In the genomic region with DNA sequence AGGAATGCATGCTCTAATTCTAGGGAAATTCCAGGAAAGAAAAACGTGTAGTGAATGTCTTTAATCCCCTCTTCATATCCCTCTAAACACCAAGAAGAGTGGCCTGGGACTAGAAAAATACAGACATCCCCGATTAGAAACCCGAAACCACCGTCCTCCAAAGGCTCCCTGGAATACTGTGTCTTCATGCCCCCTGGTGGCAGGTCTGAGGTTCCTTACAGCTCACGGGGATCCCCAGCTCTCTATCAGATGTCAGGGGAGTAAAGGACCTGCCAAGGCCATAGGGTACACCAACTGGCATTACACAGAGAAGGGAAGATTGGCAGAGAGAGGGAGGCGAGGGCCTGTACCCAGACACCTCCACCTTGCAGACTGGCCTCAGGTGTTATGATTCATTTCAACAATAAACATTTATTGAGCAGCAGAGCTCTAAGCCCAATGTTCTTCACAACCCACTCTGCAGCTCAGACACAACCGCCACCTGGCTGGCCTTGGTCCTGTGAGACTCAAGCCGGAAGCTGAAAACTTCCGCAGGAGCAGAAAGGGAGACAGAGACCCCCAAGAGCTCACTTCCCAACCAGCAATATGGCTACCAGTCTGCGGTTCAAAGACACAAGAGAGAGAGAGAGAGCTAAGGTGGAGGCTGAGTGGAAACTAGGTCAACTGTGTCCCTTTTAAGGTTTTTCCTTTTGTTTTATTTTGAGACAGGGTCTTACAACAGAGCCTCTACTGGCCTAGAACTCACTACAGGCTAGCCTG, we compare ENCODE assay signal across 8 mouse cellular contexts. TPM values are rescaled to one million over a fixed set of nuclear protein-coding genes. Genes with fewer than 3 reads are reported as not detected.
A peak's percentile ranks its signal among the peaks of the same experiment; 100 is the strongest.
DNase-seq lines count a peak whose midpoint lies in the region; ATAC-seq and TF ChIP-seq lines count a peak whose summit lies in the region.

No protein-coding gene starts in this region.

- H3K27ac ChIP-seq in forebrain, embryonic 10.5 days: no peak overlapping the region
- no peak overlapping the region for H3K27ac ChIP-seq in forebrain, embryonic 12.5 days
- H3K27ac ChIP-seq in forebrain, postnatal 0 days (ENCODE audit: low read depth, low read length): no peak overlapping the region
- no peak overlapping the region for H3K27ac ChIP-seq in liver, postnatal 0 days (ENCODE audit: low read depth)
- no peak overlapping the region for H3K27ac ChIP-seq in stomach, embryonic 14.5 days (ENCODE audit: low read length)

- peaks cover 24% of the 10 kb centered on the region for H3K4me1 ChIP-seq in forebrain, embryonic 10.5 days
- peaks cover 18% of the 10 kb centered on the region for H3K4me1 ChIP-seq in forebrain, embryonic 12.5 days
- H3K4me1 ChIP-seq in forebrain, postnatal 0 days (ENCODE audit: insufficient read depth): peaks cover under 1% of the 10 kb centered on the region
- H3K4me1 ChIP-seq in liver, postnatal 0 days (ENCODE audit: insufficient read depth): no peaks in the 10 kb centered on the region
- peaks cover 35% of the 10 kb centered on the region for H3K4me1 ChIP-seq in stomach, embryonic 14.5 days (ENCODE audit: control insufficient read depth, insufficient read depth, low read length)

- H3K9me3 ChIP-seq in forebrain, embryonic 10.5 days: no peaks in the 10 kb centered on the region
- no peaks in the 10 kb centered on the region for H3K9me3 ChIP-seq in forebrain, embryonic 12.5 days
- no peaks in the 10 kb centered on the region for H3K9me3 ChIP-seq in forebrain, postnatal 0 days (ENCODE audit: low read length)
- no peaks in the 10 kb centered on the region for H3K9me3 ChIP-seq in liver, postnatal 0 days (ENCODE audit: low read length)
- no peaks in the 10 kb centered on the region for H3K9me3 ChIP-seq in stomach, embryonic 14.5 days (ENCODE audit: control insufficient read depth, low read depth, low read length)

- TF ChIP-seq POLR2A in brain, embryonic 14.5 days (IDR thresholded peaks at IDR 0.05; ENCODE audit: borderline replicate concordance, extremely low read depth, insufficient read depth, insufficient read length, poor library complexity, severe bottlenecking): no peak

- TF ChIP-seq CTCF in brain, embryonic 14.5 days (IDR thresholded peaks at IDR 0.05; ENCODE audit: borderline replicate concordance, extremely low read depth, insufficient read depth, insufficient read length): peak; percentile 76
- peak; percentile 79 for TF ChIP-seq CTCF in forebrain, postnatal 0 days (IDR thresholded peaks at IDR 0.05; ENCODE audit: low read depth)
- peak; percentile 80 for TF ChIP-seq CTCF in liver, postnatal 0 days (IDR thresholded peaks at IDR 0.05; ENCODE audit: low read depth)

- no peak for TF ChIP-seq EP300 in liver, postnatal 0 days (IDR thresholded peaks at IDR 0.05; ENCODE audit: low read depth)

- peak; percentile 47 for DNase-seq in forebrain, embryonic 10.5 days (ENCODE audit: extremely low spot score, low spot score)
- DNase-seq in B cell, adult 2 months: peak; percentile 68 to 76
- peak; percentile 71 for DNase-seq in brain, embryonic 14.5 days (ENCODE audit: low read depth)
- peak; percentile 65 for DNase-seq in forebrain, postnatal 0 days
- peak; percentile 77 for DNase-seq in kidney, adult 18-20 months
- DNase-seq in liver, postnatal 0 days: peak; percentile 74

- H3K27me3 ChIP-seq in forebrain, embryonic 10.5 days (ENCODE audit: poor library complexity, severe bottlenecking): peaks cover 12% of the 10 kb centered on the region
- peaks cover 2% of the 10 kb centered on the region; the same call in 1 of the 2 replicates for H3K27me3 ChIP-seq in forebrain, embryonic 12.5 days
- H3K27me3 ChIP-seq in forebrain, postnatal 0 days (ENCODE audit: insufficient read depth, low read length): no peaks in the 10 kb centered on the region
- H3K27me3 ChIP-seq in liver, postnatal 0 days (ENCODE audit: insufficient read depth, low read length): peaks cover 4% of the 10 kb centered on the region; the same call in 1 of the 2 replicates
- no peaks in the 10 kb centered on the region for H3K27me3 ChIP-seq in stomach, embryonic 14.5 days (ENCODE audit: control insufficient read depth, insufficient read depth, low read length)

- peaks cover 22% of the 10 kb centered on the region for H3K36me3 ChIP-seq in forebrain, embryonic 10.5 days (replicated peaks)
- H3K36me3 ChIP-seq in forebrain, embryonic 12.5 days (replicated peaks): no peaks in the 10 kb centered on the region
- no peaks in the 10 kb centered on the region; the same call in 1 of the 2 replicates for H3K36me3 ChIP-seq in forebrain, postnatal 0 days (ENCODE audit: insufficient read depth)
- H3K36me3 ChIP-seq in liver, postnatal 0 days (replicated peaks; ENCODE audit: insufficient read depth, low read length): no peaks in the 10 kb centered on the region
- H3K36me3 ChIP-seq in stomach, embryonic 14.5 days (ENCODE audit: control insufficient read depth, insufficient read depth, low read length): peaks cover 17% of the 10 kb centered on the region

- no peak overlapping the region for H3K4me3 ChIP-seq in forebrain, embryonic 10.5 days
- no peak overlapping the region for H3K4me3 ChIP-seq in forebrain, embryonic 12.5 days (replicated peaks)
- no peak overlapping the region for H3K4me3 ChIP-seq in forebrain, postnatal 0 days (ENCODE audit: low read depth, low read length)
- no peak overlapping the region for H3K4me3 ChIP-seq in liver, postnatal 0 days (ENCODE audit: low read depth, low read length)
- H3K4me3 ChIP-seq in stomach, embryonic 14.5 days (ENCODE audit: low read depth, low read length): no peak overlapping the region

- H3K4me2 ChIP-seq in forebrain, embryonic 12.5 days: no peak overlapping the region
- no peak overlapping the region for H3K4me2 ChIP-seq in forebrain, postnatal 0 days (ENCODE audit: low read depth)
- H3K4me2 ChIP-seq in liver, postnatal 0 days (ENCODE audit: low read depth, low read length): no peak overlapping the region
- H3K4me2 ChIP-seq in stomach, embryonic 14.5 days (replicated peaks; ENCODE audit: low read depth, low read length): no peak overlapping the region

- 48% methylated on average over 10 of the region's 10 CpGs for WGBS in forebrain, embryonic 10.5 days
- WGBS in forebrain, embryonic 12.5 days: 40% methylated on average over 10 of the region's 10 CpGs
- WGBS in forebrain, postnatal 0 days: 44% methylated on average over 10 of the region's 10 CpGs
- 36% methylated on average over 10 of the region's 10 CpGs for WGBS in liver, postnatal 0 days (ENCODE audit: insufficient replicate concordance)
- 37% methylated on average over 10 of the region's 10 CpGs for WGBS in stomach, embryonic 14.5 days

- no peak for ATAC-seq in forebrain, embryonic 12.5 days (ENCODE audit: low FRiP score)
- ATAC-seq in forebrain, postnatal 0 days: peak; percentile 73
- ATAC-seq in liver, postnatal 0 days: 0 out of 2 replicates have a peak, but pooled peaks have one; percentile 41
- 0 out of 2 replicates have a peak, but pooled peaks have one; percentile 39 for ATAC-seq in stomach, embryonic 14.5 days (ENCODE audit: insufficient number of reproducible peaks, insufficient read depth, low FRiP score, low read depth)

- H3K9ac ChIP-seq in forebrain, embryonic 12.5 days: no peak overlapping the region
- no peak overlapping the region for H3K9ac ChIP-seq in forebrain, postnatal 0 days
- no peak overlapping the region for H3K9ac ChIP-seq in liver, postnatal 0 days (replicated peaks)
- no peak overlapping the region for H3K9ac ChIP-seq in stomach, embryonic 14.5 days (replicated peaks; ENCODE audit: low read depth, low read length)

RNA-seq across cellular contexts. Expression of a gene that starts 6.4 kb away (rescaled TPM):
- 18.7 and 20.5 TPM in 2 replicates for polyA plus RNA-seq in forebrain, embryonic 10.5 days (2016; fragmentation: Nextera tagmentation; extraction: Ambion mirVana)
- polyA plus RNA-seq in forebrain, embryonic 12.5 days (2016; fragmentation: Nextera tagmentation; extraction: Ambion mirVana): 15.9 and 18.9 TPM in 2 replicates
- polyA plus RNA-seq in brain, embryonic 14.5 days (2012; rRNA removed): 20.2 and 21.1 TPM in 2 replicates
- total RNA-seq in forebrain, postnatal 0 days (2014; rRNA removed): 16.8 and 27.1 TPM in 2 replicates
- 17.9 and 19.8 TPM in 2 replicates for polyA plus RNA-seq in forebrain, postnatal 0 days (2015; fragmentation: Nextera tagmentation; extraction: Ambion mirVana)
- polyA plus RNA-seq in liver, postnatal 0 days (2015; fragmentation: Nextera tagmentation; extraction: Ambion mirVana): 3.4 and 4.6 TPM in 2 replicates
- 68.0 and 68.9 TPM in 2 replicates for polyA plus RNA-seq in stomach, embryonic 14.5 days (2014; fragmentation: Nextera tagmentation; extraction: Ambion mirVana)

RNA-seq across cellular contexts. Expression of a gene that starts 7.2 kb away (rescaled TPM):
- polyA plus RNA-seq in forebrain, embryonic 10.5 days (2016; fragmentation: Nextera tagmentation; extraction: Ambion mirVana): 37.5 and 37.6 TPM in 2 replicates
- 27.0 and 32.1 TPM in 2 replicates for polyA plus RNA-seq in forebrain, embryonic 12.5 days (2016; fragmentation: Nextera tagmentation; extraction: Ambion mirVana)
- 25.0 and 32.8 TPM in 2 replicates for polyA plus RNA-seq in brain, embryonic 14.5 days (2012; rRNA removed)
- total RNA-seq in forebrain, postnatal 0 days (2014; rRNA removed): 18.1 and 34.6 TPM in 2 replicates
- polyA plus RNA-seq in forebrain, postnatal 0 days (2015; fragmentation: Nextera tagmentation; extraction: Ambion mirVana): 23.3 and 23.4 TPM in 2 replicates
- 7.4 and 9.0 TPM in 2 replicates for polyA plus RNA-seq in liver, postnatal 0 days (2015; fragmentation: Nextera tagmentation; extraction: Ambion mirVana)
- 106 and 108 TPM in 2 replicates for polyA plus RNA-seq in stomach, embryonic 14.5 days (2014; fragmentation: Nextera tagmentation; extraction: Ambion mirVana)

RNA-seq across cellular contexts. Expression of a gene that starts 10.7 kb away (rescaled TPM):
- 27.2 and 29.1 TPM in 2 replicates for polyA plus RNA-seq in forebrain, embryonic 10.5 days (2016; fragmentation: Nextera tagmentation; extraction: Ambion mirVana)
- 37.6 and 40.5 TPM in 2 replicates for polyA plus RNA-seq in forebrain, embryonic 12.5 days (2016; fragmentation: Nextera tagmentation; extraction: Ambion mirVana)
- polyA plus RNA-seq in brain, embryonic 14.5 days (2012; rRNA removed): 69.6 and 94.2 TPM in 2 replicates
- 76.6 and 106 TPM in 2 replicates for total RNA-seq in forebrain, postnatal 0 days (2014; rRNA removed)
- 59.4 and 67.0 TPM in 2 replicates for polyA plus RNA-seq in forebrain, postnatal 0 days (2015; fragmentation: Nextera tagmentation; extraction: Ambion mirVana)
- polyA plus RNA-seq in liver, postnatal 0 days (2015; fragmentation: Nextera tagmentation; extraction: Ambion mirVana): 17.5 and 18.9 TPM in 2 replicates
- 131 and 139 TPM in 2 replicates for polyA plus RNA-seq in stomach, embryonic 14.5 days (2014; fragmentation: Nextera tagmentation; extraction: Ambion mirVana)

RNA-seq across cellular contexts. Expression of a gene that starts 33.4 kb away (rescaled TPM):
- polyA plus RNA-seq in forebrain, embryonic 10.5 days (2016; fragmentation: Nextera tagmentation; extraction: Ambion mirVana): 122 and 125 TPM in 2 replicates
- polyA plus RNA-seq in forebrain, embryonic 12.5 days (2016; fragmentation: Nextera tagmentation; extraction: Ambion mirVana): 106 and 111 TPM in 2 replicates
- polyA plus RNA-seq in brain, embryonic 14.5 days (2012; rRNA removed): 99.3 and 111 TPM in 2 replicates
- total RNA-seq in forebrain, postnatal 0 days (2014; rRNA removed): 63.0 and 80.5 TPM in 2 replicates
- polyA plus RNA-seq in forebrain, postnatal 0 days (2015; fragmentation: Nextera tagmentation; extraction: Ambion mirVana): 113 and 118 TPM in 2 replicates
- polyA plus RNA-seq in liver, postnatal 0 days (2015; fragmentation: Nextera tagmentation; extraction: Ambion mirVana): 11.1 and 11.9 TPM in 2 replicates
- polyA plus RNA-seq in stomach, embryonic 14.5 days (2014; fragmentation: Nextera tagmentation; extraction: Ambion mirVana): 121 and 126 TPM in 2 replicates

RNA-seq across cellular contexts. Expression of a gene that starts 33.5 kb away (rescaled TPM):
- 0.51 and 0.76 TPM in 2 replicates for polyA plus RNA-seq in forebrain, embryonic 10.5 days (2016; fragmentation: Nextera tagmentation; extraction: Ambion mirVana)
- polyA plus RNA-seq in forebrain, embryonic 12.5 days (2016; fragmentation: Nextera tagmentation; extraction: Ambion mirVana): 0.51 and 0.74 TPM in 2 replicates
- 0.96 and 1.4 TPM in 2 replicates for polyA plus RNA-seq in brain, embryonic 14.5 days (2012; rRNA removed)
- total RNA-seq in forebrain, postnatal 0 days (2014; rRNA removed): 0.29 and 0.46 TPM in 2 replicates
- polyA plus RNA-seq in forebrain, postnatal 0 days (2015; fragmentation: Nextera tagmentation; extraction: Ambion mirVana): 0.53 and 0.65 TPM in 2 replicates
- 0.07 TPM in 2 replicates for polyA plus RNA-seq in liver, postnatal 0 days (2015; fragmentation: Nextera tagmentation; extraction: Ambion mirVana)
- 0.52 and 0.64 TPM in 2 replicates for polyA plus RNA-seq in stomach, embryonic 14.5 days (2014; fragmentation: Nextera tagmentation; extraction: Ambion mirVana)
